Mouse (Mus musculus): ENCODE results near the gene Clip3.

Gene Clip3

GRCm38 (mm10) chr7:30325364-30325763 lies 33.8 kb downstream of the Clip3 start:
- no peak for DNase-seq (ENCODE audit: low read depth, low spot score)

GRCm38 (mm10) chr7:30326427-30326826 lies 34.9 kb downstream of the Clip3 start:
- no peak for DNase-seq (ENCODE audit: low read depth, low spot score)

- DNase-seq (ENCODE audit: low read depth, low spot score), result no peak
Measured at GRCm38 (mm10) chr7:30327140-30327539, 35.6 kb downstream of the Clip3 start.

DNA sequence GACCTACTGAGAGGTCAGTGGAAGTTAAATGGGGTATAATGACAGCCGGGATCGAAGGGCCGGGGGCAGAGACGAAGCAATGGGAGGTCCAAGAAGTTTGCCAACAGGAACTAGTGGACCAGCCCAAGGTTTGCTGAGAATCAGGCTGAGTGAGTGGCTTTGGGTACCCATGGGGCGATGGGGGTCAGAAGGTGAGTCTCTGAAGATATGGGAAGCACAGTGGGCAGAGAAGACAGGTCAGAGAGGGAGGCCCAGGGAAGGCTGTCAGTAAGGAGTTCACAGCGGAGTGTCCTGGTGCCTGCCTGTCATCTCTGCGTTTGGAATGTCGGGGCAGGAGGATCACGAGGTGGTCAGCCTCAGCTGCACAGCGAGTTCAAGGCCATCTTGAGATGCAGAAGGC lies 36.9 kb downstream of the Clip3 start:
- no peak for DNase-seq (ENCODE audit: low read depth, low spot score)

DNA sequence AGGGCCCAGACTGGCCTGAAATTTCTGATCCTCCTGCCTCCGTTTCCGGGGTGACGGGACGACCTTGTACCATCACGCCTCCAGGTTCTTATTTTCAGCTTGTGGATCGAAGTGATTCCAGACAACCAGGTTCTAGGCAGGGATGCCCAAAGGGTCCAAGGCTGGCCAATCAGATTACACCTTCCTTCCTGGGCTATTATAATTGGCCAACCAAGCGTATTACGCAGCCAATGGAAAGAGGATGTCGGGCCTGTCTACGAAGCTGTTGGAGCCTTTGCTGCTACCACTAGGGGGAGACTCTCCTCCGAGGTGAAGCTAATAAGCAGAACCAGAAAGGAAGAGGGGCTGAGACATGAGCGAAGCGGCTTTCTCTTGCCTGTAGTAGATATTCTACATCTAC lies 40.4 kb downstream of the Clip3 start:
- DNase-seq (ENCODE audit: low read depth, low spot score), result peak; percentile 48

- DNase-seq (ENCODE audit: low read depth, low spot score), result no peak
Measured at GRCm38 (mm10) chr7:30332622-30333259, 41.2 kb downstream of the Clip3 start.

DNA sequence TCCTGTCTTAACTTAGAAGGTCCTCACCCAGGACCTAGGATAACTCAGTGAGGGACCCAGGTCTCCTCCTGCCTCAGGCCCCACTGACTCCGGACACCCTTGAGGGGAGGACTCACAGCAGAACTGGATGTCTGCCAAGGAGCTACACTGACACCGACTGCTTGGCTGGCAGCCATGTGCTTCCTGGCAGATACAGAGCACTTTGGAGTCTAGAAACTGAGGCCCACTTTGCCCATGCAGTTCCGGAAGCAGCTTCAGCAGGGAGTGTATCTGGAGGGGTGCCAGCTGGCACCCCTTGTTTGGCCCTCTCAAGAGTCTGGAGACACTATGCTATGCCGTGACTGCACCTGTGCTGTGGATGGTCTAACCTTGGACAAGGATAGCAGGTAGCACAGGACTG lies 41.9 kb downstream of the Clip3 start:
- DNase-seq (ENCODE audit: low read depth, low spot score), result peak; percentile 41

GRCm38 (mm10) chr7:30334563-30334962 lies 43.0 kb downstream of the Clip3 start:
- no peak for DNase-seq (ENCODE audit: low read depth, low spot score)

DNA sequence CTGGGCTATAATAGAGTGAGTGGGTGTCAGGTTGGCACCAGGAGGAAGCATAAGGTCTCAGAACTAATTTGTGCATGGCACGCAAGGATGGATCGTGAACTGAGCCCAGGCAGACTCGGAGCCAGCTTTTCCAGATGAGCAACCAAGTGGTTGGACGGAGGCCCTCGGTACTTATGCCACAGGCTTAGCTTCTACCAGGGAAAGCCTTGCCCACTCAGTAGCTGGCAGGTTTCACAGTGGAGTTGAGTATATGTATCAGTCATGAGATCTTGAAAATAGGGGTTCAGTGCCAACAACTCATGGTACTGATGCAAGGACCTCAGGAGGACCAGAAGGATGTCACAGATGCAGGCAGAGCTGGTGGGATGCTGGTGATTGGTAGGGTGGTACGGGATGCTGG lies 44.2 kb downstream of the Clip3 start:
- DNase-seq (ENCODE audit: low read depth, low spot score), result no peak

GRCm38 (mm10) chr7:30336384-30336783 lies 44.9 kb downstream of the Clip3 start:
- DNase-seq (ENCODE audit: low read depth, low spot score), result peak; percentile 66

- no peak for DNase-seq (ENCODE audit: low read depth, low spot score)
Measured at GRCm38 (mm10) chr7:30339432-30340109, 48.0 kb downstream of the Clip3 start.

DNA sequence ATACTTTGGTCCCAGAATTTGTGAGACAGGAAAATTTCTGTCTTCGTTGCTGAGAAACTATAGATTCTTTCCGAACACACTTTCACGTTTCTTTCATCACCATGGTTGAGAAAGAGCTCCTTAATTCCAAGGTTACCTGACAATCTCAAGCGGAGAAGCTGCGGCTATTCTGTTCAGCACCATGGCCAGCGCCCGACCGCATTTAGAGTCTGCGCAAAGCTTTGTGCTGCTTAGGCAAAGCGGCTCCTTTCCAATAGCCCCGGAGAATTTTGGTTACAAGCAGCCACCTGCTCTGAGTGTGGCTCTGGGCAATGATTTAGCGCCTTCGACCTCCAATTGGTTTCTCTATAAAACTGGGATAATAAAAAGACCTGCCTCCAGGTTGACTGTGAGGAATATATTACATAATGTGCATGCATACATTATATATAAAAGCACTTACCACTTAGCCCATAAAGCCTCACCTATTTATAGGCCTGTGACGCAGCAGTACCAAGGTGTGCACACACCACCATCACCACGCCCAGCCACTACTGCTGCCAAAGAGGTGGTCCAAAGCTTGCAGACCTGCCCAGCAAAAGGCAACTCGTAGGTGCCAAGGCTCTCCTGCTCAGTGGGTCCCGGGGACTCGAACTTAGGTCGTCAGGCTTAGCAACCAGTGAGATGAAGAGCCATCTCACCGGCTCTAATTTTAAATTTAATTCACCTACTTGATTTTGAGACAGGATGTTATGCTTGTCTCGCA lies 55.3 kb downstream of the Clip3 start:
- peak; percentile 16 for DNase-seq (ENCODE audit: low read depth, low spot score)

DNA sequence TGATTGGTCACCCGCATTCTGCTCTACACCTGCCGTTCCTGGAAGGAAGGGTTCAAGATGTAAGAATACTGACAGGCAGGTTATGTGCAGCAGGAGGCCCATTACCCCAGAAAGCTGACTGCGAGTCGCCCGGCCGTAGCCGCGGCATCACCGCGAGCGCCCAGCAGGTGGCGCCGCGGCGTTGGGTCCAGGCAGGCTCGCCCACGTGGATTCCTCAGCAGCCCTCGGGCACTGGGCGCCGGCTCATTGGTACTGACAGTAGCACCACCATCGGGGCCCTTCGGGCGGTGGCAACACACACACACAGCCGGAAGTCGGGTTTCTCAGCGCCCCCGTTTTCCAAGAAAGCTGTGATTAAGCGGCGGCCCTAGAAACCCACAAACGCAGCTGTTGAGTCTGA lies 56.3 kb downstream of the Clip3 start:
- peak; percentile 15 for DNase-seq (ENCODE audit: low read depth, low spot score)

GRCm38 (mm10) chr7:30353279-30353822 lies 61.8 kb downstream of the Clip3 start:
- DNase-seq (ENCODE audit: low read depth, low spot score), result peak; percentile 52

- no peak for DNase-seq (ENCODE audit: low read depth, low spot score)
Measured at GRCm38 (mm10) chr7:30354059-30354458, 62.5 kb downstream of the Clip3 start.
